16 mouse cellular contexts compared by ENCODE assay signal in genomic region chr1:126658731-126659130, GRCm38 (mm10).
"Had no signal": no experiment of that assay in that cellular context is flagged by ENCODE, and none has a peak within 500 bp of the region (broad histone marks: within the 10 kb centered on the region; RNA-seq: fewer than 3 reads in every experiment).

No protein-coding gene starts in this region.

- H3K27ac ChIP-seq: limb, embryonic 10.5 days; limb, embryonic 13.5 days; liver, embryonic 12.5 days; liver, embryonic 15.5 days; lung, embryonic 15.5 days had no signal

- H3K4me1 ChIP-seq: limb, embryonic 10.5 days; limb, embryonic 13.5 days; liver, embryonic 12.5 days; liver, embryonic 15.5 days; lung, embryonic 15.5 days had no signal

- H3K9me3 ChIP-seq: limb, embryonic 10.5 days; limb, embryonic 13.5 days; liver, embryonic 12.5 days; liver, embryonic 15.5 days; lung, embryonic 15.5 days had no signal

- DNase-seq: kidney, adult 9 months; kidney, postnatal 14 days; kidney, postnatal 4 days; liver; lung, adult 18-20 months; lung, postnatal 14 days; lung, postnatal 4 days; midbrain, embryonic 14.5 days; thymus, adult 18-20 months; thymus, postnatal 36 days had no signal

- H3K9ac ChIP-seq: limb, embryonic 13.5 days; liver, embryonic 12.5 days; liver, embryonic 15.5 days; lung, embryonic 15.5 days had no signal

- H3K36me3 ChIP-seq: limb, embryonic 10.5 days; limb, embryonic 13.5 days; liver, embryonic 12.5 days; liver, embryonic 15.5 days; lung, embryonic 15.5 days had no signal

- H3K4me2 ChIP-seq: limb, embryonic 13.5 days; liver, embryonic 12.5 days; liver, embryonic 15.5 days; lung, embryonic 15.5 days; midbrain, embryonic 11.5 days had no signal

- H3K4me3 ChIP-seq: limb, embryonic 10.5 days; limb, embryonic 13.5 days; liver, embryonic 12.5 days; liver, embryonic 15.5 days; lung, embryonic 15.5 days had no signal

- H3K27me3 ChIP-seq: limb, embryonic 13.5 days; liver, embryonic 12.5 days; liver, embryonic 15.5 days; lung, embryonic 15.5 days had no signal

- ATAC-seq: liver, embryonic 12.5 days had no signal
